Mouse (Mus musculus) kidney, adult 2 months (tissue): Measurements from ENCODE around the gene Mettl9. TPM values are rescaled to one million over a fixed set of nuclear protein-coding genes. Genes with fewer than 3 reads are reported as not detected.

Experiments
- DNase-seq: peaks from one replicate; pipeline ENCODE4 v3.0.0; 2021
- H3K27ac ChIP-seq: fragments of 200-500 bp; 2 replicates; pipeline ENCODE4 v1.5.1; 2012; ENCODE audit warnings: low read depth, low read length, control low read depth, inconsistent platforms; ENCODE audit not compliant: insufficient read depth
- H3K27me3 ChIP-seq: fragments of 200-500 bp; replicated peaks from 2 replicates; pipeline ENCODE4 v1.6.1; 2012; ENCODE audit warnings: mild to moderate bottlenecking, moderate library complexity, low read length, inconsistent platforms; ENCODE audit not compliant: control insufficient read depth, insufficient read depth
- H3K36me3 ChIP-seq: fragments of 200-500 bp; 2 replicates; pipeline ENCODE4 v1.6.1; 2012; ENCODE audit warnings: mild to moderate bottlenecking, moderate library complexity, low read length, inconsistent platforms; ENCODE audit not compliant: control insufficient read depth, insufficient read depth
- H3K4me1 ChIP-seq: fragments of 200-500 bp; 2 replicates; pipeline ENCODE4 v1.6.1; 2011; ENCODE audit warnings: low read length; ENCODE audit not compliant: control insufficient read depth, insufficient read depth
- H3K4me3 ChIP-seq: fragments of 200-500 bp; 2 replicates; pipeline ENCODE4 v1.5.1; 2011; ENCODE audit warnings: mild to moderate bottlenecking, low read depth, low read length, control low read depth; ENCODE audit not compliant: insufficient read depth
- CTCF ChIP-seq: fragments of 200-500 bp; conservative IDR thresholded peaks from 2 replicates; pipeline ENCODE4 v1.5.1; 2011; ENCODE audit warnings: low read depth, mild to moderate bottlenecking, control low read depth, low read length, moderate library complexity, mixed read lengths; ENCODE audit not compliant: insufficient read depth, insufficient read length
- POLR2A ChIP-seq: fragments of 200-500 bp; IDR thresholded peaks from one replicate; pipeline ENCODE4 v1.6.1; 2011; ENCODE audit warnings: low read depth, low read length, control low read depth
- WGBS: fragments of 180-500 bp; shearing (Covaris S2); methylation state at CpG from one replicate; pipeline ENCODE4 v1.1.7; 2018; 5-methylcytosine and 5-hydroxymethylcytosine counted together
- polyA plus RNA-seq: library from polyadenylated mRNA; depleted of rRNA; stranded (reverse); fragments of >200 nt; gene quantifications from 2 replicates; pipeline ENCODE4 v1.2.3, GENCODE M21; 2012

The Mettl9 gene
- polyA plus RNA-seq, 1 experiment: 31.5 TPM

GRCm38 (mm10) chr7:121081816-121082215 lies 47.6 kb downstream of the Mettl9 start:
- H3K4me1 ChIP-seq: no peaks in the 10 kb centered on the region
- H3K27ac ChIP-seq: no peak overlapping the region
- TF ChIP-seq POLR2A: no peak
- TF ChIP-seq CTCF: no peak
- WGBS: 90% methylated on average over 2 of the region's 2 CpGs
- no peak overlapping the region for H3K4me3 ChIP-seq
- H3K36me3 ChIP-seq: no peaks in the 10 kb centered on the region
- H3K27me3 ChIP-seq: no peaks in the 10 kb centered on the region
- no peak for DNase-seq

- H3K4me3 ChIP-seq: no peak overlapping the region
- no peaks in the 10 kb centered on the region for H3K36me3 ChIP-seq
- DNase-seq: no peak
- no peak for TF ChIP-seq POLR2A
- H3K27ac ChIP-seq: no peak overlapping the region
- H3K27me3 ChIP-seq: no peaks in the 10 kb centered on the region
- no peaks in the 10 kb centered on the region for H3K4me1 ChIP-seq
- WGBS: 67% methylated on average over 9 of the region's 9 CpGs
Measured at GRCm38 (mm10) chr7:121082949-121083513, 48.8 kb downstream of the Mettl9 start.

- no peak overlapping the region for H3K4me3 ChIP-seq
- TF ChIP-seq CTCF (no peak), POLR2A (no peak)
- H3K36me3 ChIP-seq: no peaks in the 10 kb centered on the region
- no peaks in the 10 kb centered on the region for H3K27me3 ChIP-seq
- H3K4me1 ChIP-seq: no peaks in the 10 kb centered on the region
- H3K27ac ChIP-seq: no peak overlapping the region
- 58% methylated on average over 8 of the region's 8 CpGs for WGBS
- DNase-seq: no peak
Measured at GRCm38 (mm10) chr7:121084840-121085453, 50.7 kb downstream of the Mettl9 start.

GRCm38 (mm10) chr7:121085500-121085899 lies 51.3 kb downstream of the Mettl9 start:
- TF ChIP-seq POLR2A: no peak
- no peak for TF ChIP-seq CTCF
- no peak for DNase-seq
- 18% methylated on average over 4 of the region's 4 CpGs for WGBS
- H3K27me3 ChIP-seq: no peaks in the 10 kb centered on the region
- H3K36me3 ChIP-seq: no peaks in the 10 kb centered on the region
- H3K4me3 ChIP-seq: no peak overlapping the region
- no peak overlapping the region for H3K27ac ChIP-seq
- H3K4me1 ChIP-seq: no peaks in the 10 kb centered on the region

GRCm38 (mm10) chr7:121088745-121089144 lies 54.5 kb downstream of the Mettl9 start:
- no peak for DNase-seq
- Histone ChIP-seq H3K36me3 (no peaks in the 10 kb centered on the region), H3K4me3 (no peak overlapping the region), H3K4me1 (no peaks in the 10 kb centered on the region), H3K27me3 (no peaks in the 10 kb centered on the region), H3K27ac (no peak overlapping the region)
- TF ChIP-seq CTCF: 0 out of 2 replicates have a peak, but pooled peaks have one; percentile 14
- TF ChIP-seq POLR2A: no peak
- WGBS: 78% methylated on average over 5 of the region's 5 CpGs

- Histone ChIP-seq H3K4me3 (no peak overlapping the region), H3K27me3 (no peaks in the 10 kb centered on the region), H3K27ac (no peak overlapping the region), H3K4me1 (no peaks in the 10 kb centered on the region), H3K36me3 (no peaks in the 10 kb centered on the region)
- TF ChIP-seq CTCF: no peak
- no peak for TF ChIP-seq POLR2A
- DNase-seq: no peak
- 76% methylated on average over 7 of the region's 7 CpGs for WGBS
Measured at GRCm38 (mm10) chr7:121090748-121091147, 56.5 kb downstream of the Mettl9 start.

- no peak overlapping the region for H3K4me3 ChIP-seq
- H3K4me1 ChIP-seq: no peaks in the 10 kb centered on the region
- DNase-seq: no peak
- no peaks in the 10 kb centered on the region for H3K27me3 ChIP-seq
- H3K36me3 ChIP-seq: no peaks in the 10 kb centered on the region
- WGBS: 52% methylated on average over 4 of the region's 4 CpGs
- TF ChIP-seq CTCF (no peak), POLR2A (no peak)
- H3K27ac ChIP-seq: no peak overlapping the region
Measured at GRCm38 (mm10) chr7:121093026-121093425, 58.8 kb downstream of the Mettl9 start.
